In the genomic region with DNA sequence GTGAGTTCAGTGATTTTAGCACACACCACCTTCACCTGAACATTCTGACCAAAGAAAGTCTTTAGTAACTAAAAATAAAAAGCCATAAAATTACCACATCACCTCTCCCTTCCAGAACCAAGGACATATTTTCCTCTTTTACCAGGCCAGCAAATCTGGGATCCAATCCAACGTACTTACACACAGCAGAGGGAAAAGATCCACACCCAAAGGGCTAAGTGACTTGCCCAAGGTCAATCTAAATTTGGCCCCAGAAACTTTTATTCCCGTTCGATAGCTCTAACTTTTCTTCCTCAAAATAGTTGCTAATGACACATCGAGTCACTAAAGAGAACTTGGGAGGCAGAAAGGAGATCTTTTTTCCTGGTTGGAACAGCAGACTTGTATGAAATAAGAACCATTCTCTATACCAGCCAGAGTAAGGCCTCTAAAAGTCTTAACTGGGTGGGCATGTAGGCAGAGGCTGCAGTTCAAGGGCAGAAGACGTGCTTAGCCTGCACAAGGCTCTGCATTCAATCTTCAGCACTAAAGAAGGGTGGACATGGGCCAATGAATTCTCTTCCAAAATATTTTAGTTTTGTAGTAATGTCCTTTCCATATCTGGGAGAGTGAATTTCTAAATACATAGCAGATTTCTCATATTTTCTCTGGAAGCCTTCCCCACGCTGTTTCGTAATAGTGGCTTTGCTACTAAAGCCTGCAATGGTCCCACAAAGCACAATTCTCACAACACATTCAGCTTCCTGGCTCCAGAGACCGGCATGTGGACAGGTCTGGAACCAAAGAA, we compare ENCODE assay signal across 14 mouse cellular contexts. TPM values are rescaled to one million over a fixed set of nuclear protein-coding genes. Genes with fewer than 3 reads are reported as not detected.
DNase-seq lines count a peak whose midpoint lies in the region; ATAC-seq lines count a peak whose summit lies in the region.
"Had no signal": no experiment of that assay in that cellular context is flagged by ENCODE, and none has a peak within 500 bp of the region (broad histone marks: within the 10 kb centered on the region; RNA-seq: fewer than 3 reads in every experiment).

No protein-coding gene starts in this region.

- ATAC-seq in heart, embryonic 12.5 days (ENCODE audit: insufficient number of reproducible peaks, low FRiP score): no peak
- no peak for ATAC-seq in hindbrain, embryonic 14.5 days (ENCODE audit: low FRiP score)
- no peak for ATAC-seq in hindbrain, embryonic 16.5 days
- ATAC-seq: forebrain, embryonic 14.5 days; liver, embryonic 12.5 days; midbrain, embryonic 16.5 days had no signal

- no peaks in the 10 kb centered on the region for H3K27me3 ChIP-seq in heart, embryonic 12.5 days (replicated peaks)
- H3K27me3 ChIP-seq in hindbrain, embryonic 14.5 days (ENCODE audit: control insufficient read depth, insufficient read depth, low read length): 0 out of 2 replicates have a peak, but pooled peaks cover 3% of the 10 kb centered on the region
- no peaks in the 10 kb centered on the region for H3K27me3 ChIP-seq in hindbrain, embryonic 16.5 days (replicated peaks; ENCODE audit: control insufficient read depth, insufficient read depth, low read length)

- H3K27ac ChIP-seq in heart, embryonic 12.5 days (ENCODE audit: poor library complexity, severe bottlenecking): no peak overlapping the region
- H3K27ac ChIP-seq in hindbrain, embryonic 14.5 days: no peak overlapping the region
- H3K27ac ChIP-seq in hindbrain, embryonic 16.5 days (ENCODE audit: low read depth, low read length): no peak overlapping the region
- H3K27ac ChIP-seq: liver, embryonic 12.5 days had no signal

- no peak overlapping the region for H3K4me3 ChIP-seq in heart, embryonic 12.5 days
- H3K4me3 ChIP-seq in hindbrain, embryonic 14.5 days (replicated peaks; ENCODE audit: low read length): no peak overlapping the region
- no peak overlapping the region for H3K4me3 ChIP-seq in hindbrain, embryonic 16.5 days (ENCODE audit: low read length)
- H3K4me3 ChIP-seq: liver, embryonic 12.5 days had no signal

- no peaks in the 10 kb centered on the region for H3K36me3 ChIP-seq in heart, embryonic 12.5 days
- H3K36me3 ChIP-seq in hindbrain, embryonic 14.5 days (replicated peaks; ENCODE audit: control insufficient read depth, insufficient read depth): no peaks in the 10 kb centered on the region
- no peaks in the 10 kb centered on the region for H3K36me3 ChIP-seq in hindbrain, embryonic 16.5 days (ENCODE audit: control insufficient read depth, insufficient read depth, low read length)
- H3K36me3 ChIP-seq: liver, embryonic 12.5 days had no signal

- H3K4me2 ChIP-seq in heart, embryonic 12.5 days: no peak overlapping the region
- H3K4me2 ChIP-seq in hindbrain, embryonic 14.5 days (replicated peaks): no peak overlapping the region
- no peak overlapping the region for H3K4me2 ChIP-seq in hindbrain, embryonic 16.5 days (ENCODE audit: low read length)
- H3K4me2 ChIP-seq: liver, embryonic 12.5 days had no signal

- 0 out of 2 replicates have a peak, but pooled peaks cover 3% of the 10 kb centered on the region for H3K4me1 ChIP-seq in heart, embryonic 12.5 days (replicated peaks)
- no peaks in the 10 kb centered on the region for H3K4me1 ChIP-seq in hindbrain, embryonic 14.5 days (replicated peaks; ENCODE audit: control insufficient read depth, insufficient read depth, low read length)
- H3K4me1 ChIP-seq in hindbrain, embryonic 16.5 days (ENCODE audit: control insufficient read depth, insufficient read depth, low read depth, low read length): no peaks in the 10 kb centered on the region

- WGBS in heart, embryonic 12.5 days: 67% methylated on average over 8 of the region's 8 CpGs
- 88% methylated on average over 8 of the region's 8 CpGs for WGBS in hindbrain, embryonic 14.5 days
- 88% methylated on average over 8 of the region's 8 CpGs for WGBS in hindbrain, embryonic 16.5 days

- intact Hi-C loops in left cerebral cortex, postnatal 10 days (cut with DNase I): no loop called here

- no peak overlapping the region for H3K9ac ChIP-seq in heart, embryonic 12.5 days
- no peak overlapping the region for H3K9ac ChIP-seq in hindbrain, embryonic 14.5 days
- H3K9ac ChIP-seq in hindbrain, embryonic 16.5 days (ENCODE audit: low read depth, low read length): no peak overlapping the region
- H3K9ac ChIP-seq: liver, embryonic 12.5 days had no signal

- DNase-seq in heart, adult 18-20 months: peak; percentile 78 to 86
- DNase-seq in 3T3-L1 (ENCODE audit: low read depth, low spot score): peak; percentile 72
- DNase-seq in fibroblast of lung, adult 2 months (ENCODE audit: low read depth): peak; percentile 97
- DNase-seq in heart, postnatal 4 days: peak; percentile 31
- no peak for DNase-seq in hindbrain, embryonic 14.5 days (ENCODE audit: low spot score)
- DNase-seq in left cerebral cortex, postnatal 10 days (ENCODE audit: extremely low spot score in 1 of 2, low spot score in 2 of 2): no peak
- DNase-seq: cerebellum, adult 9-11 months; layer of hippocampus, adult 9-11 months had no signal

- peaks cover 5% of the 10 kb centered on the region; the same call in 1 of the 2 replicates for H3K9me3 ChIP-seq in heart, embryonic 12.5 days (replicated peaks)
- H3K9me3 ChIP-seq in hindbrain, embryonic 14.5 days (ENCODE audit: control insufficient read depth, low read length): no peaks in the 10 kb centered on the region
- H3K9me3 ChIP-seq in hindbrain, embryonic 16.5 days (ENCODE audit: control insufficient read depth, low read length): no peaks in the 10 kb centered on the region
- H3K9me3 ChIP-seq: liver, embryonic 12.5 days had no signal

RNA-seq across cellular contexts. Expression of gene 4930447C04Rik, which starts 42.7 kb away (rescaled TPM):
- 1 to 10 TPM in 1 of 2 experiments, under 1 TPM in 1; 0.62 to 1.0 TPM for total RNA-seq in heart, adult 18-20 months (2021)
- 3.4 and 4.5 TPM in 2 replicates for polyA plus RNA-seq in heart, embryonic 12.5 days (2016; fragmentation: Nextera tagmentation; extraction: Ambion mirVana)
- total RNA-seq in heart, postnatal 4 days (2021): 1 to 10 TPM in 1 of 2 experiments, under 1 TPM in 1; 0.72 to 1.2 TPM
- polyA plus RNA-seq in hindbrain, embryonic 14.5 days (2014; fragmentation: Nextera tagmentation; extraction: Ambion mirVana): 5.3 and 6.1 TPM in 2 replicates
- 5.5 and 9.4 TPM in 2 replicates for polyA plus RNA-seq in hindbrain, embryonic 16.5 days (2015; fragmentation: Nextera tagmentation; extraction: Ambion mirVana)
- 1 to 10 TPM; 7.6 to 9.0 TPM for total RNA-seq in left cerebral cortex, postnatal 10 days (2021)

RNA-seq across cellular contexts. Expression of gene Six6, which starts 43.6 kb away (rescaled TPM):
- total RNA-seq in heart, adult 18-20 months (2021): not detected
- not detected in 2 replicates for polyA plus RNA-seq in heart, embryonic 12.5 days (2016; fragmentation: Nextera tagmentation; extraction: Ambion mirVana)
- not detected for total RNA-seq in heart, postnatal 4 days (2021)
- polyA plus RNA-seq in hindbrain, embryonic 14.5 days (2014; fragmentation: Nextera tagmentation; extraction: Ambion mirVana): not detected in 2 replicates
- not detected in 2 replicates for polyA plus RNA-seq in hindbrain, embryonic 16.5 days (2015; fragmentation: Nextera tagmentation; extraction: Ambion mirVana)
- total RNA-seq in left cerebral cortex, postnatal 10 days (2021): not detected
- polyA plus RNA-seq: liver, embryonic 12.5 days; stomach, embryonic 14.5 days had no signal

Comparison
In these comparisons a context has a peak if more than half of its experiments do, and no peak if none do; other contexts are left out.
1. DNase-seq: peak in heart, adult 18-20 months (2 of 2), 3T3-L1 (single experiment), fibroblast of lung, adult 2 months (single experiment) and heart, postnatal 4 days (single experiment); none in hindbrain, embryonic 14.5 days (single experiment) and left cerebral cortex, postnatal 10 days (0 of 2).